26 mouse cellular contexts compared by ENCODE assay signal in genomic region chr17:48385786-48386461, GRCm38 (mm10). TPM values are rescaled to one million over a fixed set of nuclear protein-coding genes. Genes with fewer than 3 reads are reported as not detected.
DNase-seq lines count a peak whose midpoint lies in the region; ATAC-seq lines count a peak whose summit lies in the region.
"Had no signal": no experiment of that assay in that cellular context is flagged by ENCODE, and none has a peak within 500 bp of the region (broad histone marks: within the 10 kb centered on the region; RNA-seq: fewer than 3 reads in every experiment).

No protein-coding gene starts in this region.

- H3K27ac ChIP-seq in limb, embryonic 15.5 days: 0 out of 2 replicates have a peak overlapping the region, but pooled peaks have one; percentile 7
- H3K27ac ChIP-seq in limb, embryonic 10.5 days: no peak overlapping the region
- H3K27ac ChIP-seq: embryonic facial prominence, embryonic 15.5 days; forebrain, embryonic 15.5 days; heart, embryonic 13.5 days; hindbrain, embryonic 12.5 days; layer of hippocampus, adult 2 months had no signal

- H3K9ac ChIP-seq in limb, embryonic 15.5 days: no peak overlapping the region
- H3K9ac ChIP-seq: embryonic facial prominence, embryonic 15.5 days; forebrain, embryonic 15.5 days; heart, embryonic 13.5 days; hindbrain, embryonic 12.5 days had no signal

- no peak for ATAC-seq in limb, embryonic 15.5 days (ENCODE audit: insufficient number of reproducible peaks, low FRiP score, low TSS enrichment, low read depth)
- ATAC-seq in megakaryocyte progenitor cell, adult 5-6 weeks (replicated peaks; ENCODE audit: poor library complexity): peak; percentile 76
- ATAC-seq: forebrain, embryonic 15.5 days; intestine, postnatal 0 days had no signal

- no peak overlapping the region for H3K4me3 ChIP-seq in limb, embryonic 15.5 days
- H3K4me3 ChIP-seq in limb, embryonic 10.5 days: no peak overlapping the region
- H3K4me3 ChIP-seq: embryonic facial prominence, embryonic 15.5 days; forebrain, embryonic 15.5 days; heart, embryonic 13.5 days; hindbrain, embryonic 12.5 days; layer of hippocampus, adult 2 months had no signal

- H3K36me3 ChIP-seq in limb, embryonic 15.5 days: peaks cover 49% of the 10 kb centered on the region
- H3K36me3 ChIP-seq in limb, embryonic 10.5 days: peaks cover 54% of the 10 kb centered on the region

- no peak for DNase-seq in limb, embryonic 10.5 days (ENCODE audit: low spot score)
- peak; percentile 14 for DNase-seq in 3T3-L1 (ENCODE audit: low read depth, low spot score)
- peak; percentile 21 for DNase-seq in R1 (ENCODE audit: low read depth, low spot score)
- no peak for DNase-seq in left cerebral cortex, postnatal 25 days (ENCODE audit: low spot score in 2 of 2)
- DNase-seq in B cell, adult 2 months: no peak
- DNase-seq in right cerebral cortex, adult 2 months (ENCODE audit: low spot score in 2 of 2): no peak
- DNase-seq: adrenal gland, adult 2 months; cerebellum, adult 18-20 months; cerebellum, postnatal 14 days; heart, postnatal 14 days; kidney, postnatal 25 days; layer of hippocampus, postnatal 36 days; lung, adult 18-20 months; right cerebral cortex, postnatal 25 days; thymus, postnatal 14 days had no signal

- intact Hi-C loops in left cerebral cortex, postnatal 25 days (cut with DNase I): no loop called here

- no peaks in the 10 kb centered on the region for H3K27me3 ChIP-seq in limb, embryonic 15.5 days
- H3K27me3 ChIP-seq in limb, embryonic 10.5 days (ENCODE audit: low read depth, poor library complexity, severe bottlenecking): no peaks in the 10 kb centered on the region
- H3K27me3 ChIP-seq: embryonic facial prominence, embryonic 15.5 days; forebrain, embryonic 15.5 days; heart, embryonic 13.5 days; hindbrain, embryonic 12.5 days had no signal

- H3K9me3 ChIP-seq in limb, embryonic 15.5 days: no peaks in the 10 kb centered on the region
- H3K9me3 ChIP-seq in limb, embryonic 10.5 days (replicated peaks): no peaks in the 10 kb centered on the region
- H3K9me3 ChIP-seq: embryonic facial prominence, embryonic 15.5 days; forebrain, embryonic 15.5 days; heart, embryonic 13.5 days; hindbrain, embryonic 12.5 days had no signal

- H3K4me2 ChIP-seq in limb, embryonic 15.5 days: no peak overlapping the region
- H3K4me2 ChIP-seq: embryonic facial prominence, embryonic 15.5 days; forebrain, embryonic 15.5 days; heart, embryonic 13.5 days; hindbrain, embryonic 12.5 days; midbrain, embryonic 11.5 days had no signal

- 70% methylated on average over 2 of the region's 2 CpGs for WGBS in limb, embryonic 15.5 days
- WGBS in limb, embryonic 10.5 days: 72% methylated on average over 2 of the region's 2 CpGs

- no peaks in the 10 kb centered on the region for H3K4me1 ChIP-seq in limb, embryonic 15.5 days
- no peaks in the 10 kb centered on the region for H3K4me1 ChIP-seq in limb, embryonic 10.5 days
- H3K4me1 ChIP-seq: embryonic facial prominence, embryonic 15.5 days; forebrain, embryonic 15.5 days; heart, embryonic 13.5 days; hindbrain, embryonic 12.5 days had no signal

RNA-seq across cellular contexts. Expression of gene Nfya, which starts 23.8 kb away (rescaled TPM):
- 13.6 and 13.9 TPM in 2 replicates for polyA plus RNA-seq in limb, embryonic 15.5 days (2015; fragmentation: Nextera tagmentation; extraction: Ambion mirVana)
- polyA plus RNA-seq in limb, embryonic 10.5 days (2016; fragmentation: Nextera tagmentation; extraction: Ambion mirVana): 21.9 and 26.4 TPM in 2 replicates
- 103 and 105 TPM in 2 replicates for total RNA-seq in megakaryocyte progenitor cell, adult 5-6 weeks (2015)
- 34.4 and 38.0 TPM in 2 replicates for total RNA-seq in megakaryocyte progenitor cell, adult 5-6 weeks (2017)
- 10 to 100 TPM; 27.5 to 31.8 TPM for total RNA-seq in left cerebral cortex, postnatal 25 days (2021)

RNA-seq across cellular contexts. Expression of gene Oard1, which starts 23.9 kb away (rescaled TPM):
- polyA plus RNA-seq in limb, embryonic 15.5 days (2015; fragmentation: Nextera tagmentation; extraction: Ambion mirVana): 38.4 and 40.3 TPM in 2 replicates
- 75.0 and 80.3 TPM in 2 replicates for polyA plus RNA-seq in limb, embryonic 10.5 days (2016; fragmentation: Nextera tagmentation; extraction: Ambion mirVana)
- total RNA-seq in megakaryocyte progenitor cell, adult 5-6 weeks (2015): 39.8 and 42.4 TPM in 2 replicates
- 57.9 and 60.9 TPM in 2 replicates for total RNA-seq in megakaryocyte progenitor cell, adult 5-6 weeks (2017)
- 1 to 10 TPM; 7.8 to 9.5 TPM for total RNA-seq in left cerebral cortex, postnatal 25 days (2021)

RNA-seq across cellular contexts. Expression of gene Treml1, which starts 26.2 kb away (rescaled TPM):
- 0.48 and 0.83 TPM in 2 replicates for polyA plus RNA-seq in limb, embryonic 15.5 days (2015; fragmentation: Nextera tagmentation; extraction: Ambion mirVana)
- polyA plus RNA-seq in limb, embryonic 10.5 days (2016; fragmentation: Nextera tagmentation; extraction: Ambion mirVana): 1.8 and 2.0 TPM in 2 replicates
- 0.24 and 0.62 TPM in 2 replicates for total RNA-seq in megakaryocyte progenitor cell, adult 5-6 weeks (2015)
- not detected in 2 replicates for total RNA-seq in megakaryocyte progenitor cell, adult 5-6 weeks (2017)
- total RNA-seq in left cerebral cortex, postnatal 25 days (2021): not detected
- total RNA-seq: gastrocnemius, adult 8-10 months; layer of hippocampus, adult 2 months; layer of hippocampus, postnatal 36 days had no signal
- polyA plus RNA-seq: C2C12 had no signal

RNA-seq across cellular contexts. Expression of gene Trem2, which starts 39.7 kb away (rescaled TPM):
- polyA plus RNA-seq in limb, embryonic 15.5 days (2015; fragmentation: Nextera tagmentation; extraction: Ambion mirVana): 5.5 and 6.9 TPM in 2 replicates
- polyA plus RNA-seq in limb, embryonic 10.5 days (2016; fragmentation: Nextera tagmentation; extraction: Ambion mirVana): 0.51 and 0.59 TPM in 2 replicates
- 3.4 and 5.7 TPM in 2 replicates for total RNA-seq in megakaryocyte progenitor cell, adult 5-6 weeks (2015)
- total RNA-seq in megakaryocyte progenitor cell, adult 5-6 weeks (2017): 4.2 and 13.6 TPM in 2 replicates
- 10 to 100 TPM in 1 of 2 experiments, 1 to 10 TPM in 1; 8.1 to 13.8 TPM for total RNA-seq in left cerebral cortex, postnatal 25 days (2021)
- polyA plus RNA-seq: C2C12 had no signal

RNA-seq across cellular contexts. Expression of gene Apobec2, which starts 46.8 kb away (rescaled TPM):
- polyA plus RNA-seq in limb, embryonic 15.5 days (2015; fragmentation: Nextera tagmentation; extraction: Ambion mirVana): 26.8 and 97.4 TPM in 2 replicates
- 0.92 and 1.2 TPM in 2 replicates for polyA plus RNA-seq in limb, embryonic 10.5 days (2016; fragmentation: Nextera tagmentation; extraction: Ambion mirVana)
- total RNA-seq in megakaryocyte progenitor cell, adult 5-6 weeks (2015): not detected in 2 replicates
- not detected in 2 replicates for total RNA-seq in megakaryocyte progenitor cell, adult 5-6 weeks (2017)
- total RNA-seq in left cerebral cortex, postnatal 25 days (2021): not detected
- total RNA-seq: layer of hippocampus, postnatal 36 days had no signal

Comparison
In these comparisons a context has a peak if more than half of its experiments do, and no peak if none do; other contexts are left out.
1. DNase-seq: peak in 3T3-L1 (single experiment) and R1 (single experiment); none in limb, embryonic 10.5 days (single experiment), left cerebral cortex, postnatal 25 days (0 of 2), B cell, adult 2 months (0 of 2) and right cerebral cortex, adult 2 months (0 of 2).